Mouse (Mus musculus): Measurements from ENCODE around the gene Anks1b. TPM values are rescaled to one million over a fixed set of nuclear protein-coding genes. Genes with fewer than 3 reads are reported as not detected.

The Anks1b gene
- polyA plus RNA-seq, 1 experiment, result 0.19 TPM

- no peak for TF ChIP-seq POLR2A (IDR thresholded peaks at IDR 0.05; ENCODE audit: low read depth, low read length)
- no peak for TF ChIP-seq CTCF (IDR thresholded peaks at IDR 0.05; ENCODE audit: extremely low read depth, insufficient read depth, insufficient read length, insufficient replicate concordance)
- 91% methylated on average over 9 of the region's 9 CpGs for WGBS
- DNase-seq (ENCODE audit: low read depth in 1 of 2, low spot score in 2 of 2), result no peak
- Histone ChIP-seq H3K36me3 (ENCODE audit: control insufficient read depth, insufficient read depth, low read length) (no peaks in the 10 kb centered on the region), H3K27ac (ENCODE audit: insufficient read depth, low read length) (no peak overlapping the region), H3K4me3 (ENCODE audit: extremely low read depth, insufficient read depth, insufficient read length) (no peak overlapping the region), H3K27me3 (ENCODE audit: control insufficient read depth, insufficient read depth, low read length) (no peaks in the 10 kb centered on the region), H3K4me1 (ENCODE audit: control insufficient read depth, insufficient read depth, insufficient read length) (no peaks in the 10 kb centered on the region)
Measured at GRCm38 (mm10) chr10:90077930-90078329, 204.6 kb downstream of the Anks1b start.

GRCm38 (mm10) chr10:90081151-90081550 lies 207.8 kb downstream of the Anks1b start:
- no peaks in the 10 kb centered on the region for H3K27me3 ChIP-seq (ENCODE audit: control insufficient read depth, insufficient read depth, low read length)
- 67% methylated on average over 3 of the region's 3 CpGs for WGBS
- no peaks in the 10 kb centered on the region for H3K36me3 ChIP-seq (ENCODE audit: control insufficient read depth, insufficient read depth, low read length)
- no peaks in the 10 kb centered on the region for H3K4me1 ChIP-seq (ENCODE audit: control insufficient read depth, insufficient read depth, insufficient read length)
- H3K4me3 ChIP-seq (ENCODE audit: extremely low read depth, insufficient read depth, insufficient read length), result no peak overlapping the region
- DNase-seq (ENCODE audit: low read depth in 1 of 2, low spot score in 2 of 2), result no peak
- no peak for TF ChIP-seq CTCF (IDR thresholded peaks at IDR 0.05; ENCODE audit: extremely low read depth, insufficient read depth, insufficient read length, insufficient replicate concordance)
- no peak overlapping the region for H3K27ac ChIP-seq (ENCODE audit: insufficient read depth, low read length)

- Histone ChIP-seq H3K36me3 (ENCODE audit: control insufficient read depth, insufficient read depth, low read length) (no peaks in the 10 kb centered on the region), H3K27ac (ENCODE audit: insufficient read depth, low read length) (no peak overlapping the region), H3K27me3 (ENCODE audit: control insufficient read depth, insufficient read depth, low read length) (no peaks in the 10 kb centered on the region), H3K4me1 (ENCODE audit: control insufficient read depth, insufficient read depth, insufficient read length) (no peaks in the 10 kb centered on the region), H3K4me3 (ENCODE audit: extremely low read depth, insufficient read depth, insufficient read length) (no peak overlapping the region)
- TF ChIP-seq CTCF (IDR thresholded peaks at IDR 0.05; ENCODE audit: extremely low read depth, insufficient read depth, insufficient read length, insufficient replicate concordance), result no peak
- no peak for TF ChIP-seq POLR2A (IDR thresholded peaks at IDR 0.05; ENCODE audit: low read depth, low read length)
- 17% methylated on average over 7 of the region's 7 CpGs for WGBS
- DNase-seq (ENCODE audit: low read depth in 1 of 2, low spot score in 2 of 2), result no peak
Measured at GRCm38 (mm10) chr10:90081630-90082029, 208.3 kb downstream of the Anks1b start.

- TF ChIP-seq POLR2A (IDR thresholded peaks at IDR 0.05; ENCODE audit: low read depth, low read length) (no peak), CTCF (IDR thresholded peaks at IDR 0.05; ENCODE audit: extremely low read depth, insufficient read depth, insufficient read length, insufficient replicate concordance) (no peak)
- H3K36me3 ChIP-seq (ENCODE audit: control insufficient read depth, insufficient read depth, low read length), result no peaks in the 10 kb centered on the region
- H3K4me1 ChIP-seq (ENCODE audit: control insufficient read depth, insufficient read depth, insufficient read length), result no peaks in the 10 kb centered on the region
- no peaks in the 10 kb centered on the region for H3K27me3 ChIP-seq (ENCODE audit: control insufficient read depth, insufficient read depth, low read length)
- DNase-seq (ENCODE audit: low read depth in 1 of 2, low spot score in 2 of 2), result no peak
- H3K27ac ChIP-seq (ENCODE audit: insufficient read depth, low read length), result no peak overlapping the region
- WGBS, result 91% methylated on average over 6 of the region's 6 CpGs
- H3K4me3 ChIP-seq (ENCODE audit: extremely low read depth, insufficient read depth, insufficient read length), result no peak overlapping the region
Measured at GRCm38 (mm10) chr10:90093877-90094276, 220.6 kb downstream of the Anks1b start.

GRCm38 (mm10) chr10:90112662-90113061 lies 239.4 kb downstream of the Anks1b start:
- WGBS, result 75% methylated on average over 5 of the region's 5 CpGs
- H3K36me3 ChIP-seq (ENCODE audit: control insufficient read depth, insufficient read depth, low read length), result no peaks in the 10 kb centered on the region

GRCm38 (mm10) chr10:90116867-90117266 lies 243.6 kb downstream of the Anks1b start:
- Histone ChIP-seq H3K4me3 (ENCODE audit: extremely low read depth, insufficient read depth, insufficient read length) (no peak overlapping the region), H3K4me1 (ENCODE audit: control insufficient read depth, insufficient read depth, insufficient read length) (no peaks in the 10 kb centered on the region), H3K36me3 (ENCODE audit: control insufficient read depth, insufficient read depth, low read length) (no peaks in the 10 kb centered on the region), H3K27ac (ENCODE audit: insufficient read depth, low read length) (no peak overlapping the region), H3K27me3 (ENCODE audit: control insufficient read depth, insufficient read depth, low read length) (no peaks in the 10 kb centered on the region)
- no peak for DNase-seq (ENCODE audit: low read depth in 1 of 2, low spot score in 2 of 2)
- no peak for TF ChIP-seq POLR2A (IDR thresholded peaks at IDR 0.05; ENCODE audit: low read depth, low read length)
- TF ChIP-seq CTCF (IDR thresholded peaks at IDR 0.05; ENCODE audit: extremely low read depth, insufficient read depth, insufficient read length, insufficient replicate concordance), result no peak
- 82% methylated on average over 3 of the region's 3 CpGs for WGBS

More at GRCm38 (mm10) chr10:90112662-90113061, 239.4 kb downstream of the Anks1b start:
- no peak for DNase-seq (ENCODE audit: low read depth in 1 of 2, low spot score in 2 of 2)
- Histone ChIP-seq H3K27me3 (ENCODE audit: control insufficient read depth, insufficient read depth, low read length) (no peaks in the 10 kb centered on the region), H3K4me1 (ENCODE audit: control insufficient read depth, insufficient read depth, insufficient read length) (no peaks in the 10 kb centered on the region), H3K4me3 (ENCODE audit: extremely low read depth, insufficient read depth, insufficient read length) (no peak overlapping the region), H3K27ac (ENCODE audit: insufficient read depth, low read length) (no peak overlapping the region)
- TF ChIP-seq CTCF (IDR thresholded peaks at IDR 0.05; ENCODE audit: extremely low read depth, insufficient read depth, insufficient read length, insufficient replicate concordance) (no peak), POLR2A (IDR thresholded peaks at IDR 0.05; ENCODE audit: low read depth, low read length) (no peak)

GRCm38 (mm10) chr10:90117836-90118235 lies 244.5 kb downstream of the Anks1b start:
- Histone ChIP-seq H3K4me1 (ENCODE audit: control insufficient read depth, insufficient read depth, insufficient read length) (no peaks in the 10 kb centered on the region), H3K27ac (ENCODE audit: insufficient read depth, low read length) (no peak overlapping the region), H3K4me3 (ENCODE audit: extremely low read depth, insufficient read depth, insufficient read length) (no peak overlapping the region), H3K36me3 (ENCODE audit: control insufficient read depth, insufficient read depth, low read length) (no peaks in the 10 kb centered on the region), H3K27me3 (ENCODE audit: control insufficient read depth, insufficient read depth, low read length) (no peaks in the 10 kb centered on the region)
- 80% methylated on average over 2 of the region's 2 CpGs for WGBS
- no peak for DNase-seq (ENCODE audit: low read depth in 1 of 2, low spot score in 2 of 2)
- no peak for TF ChIP-seq CTCF (IDR thresholded peaks at IDR 0.05; ENCODE audit: extremely low read depth, insufficient read depth, insufficient read length, insufficient replicate concordance)
- no peak for TF ChIP-seq POLR2A (IDR thresholded peaks at IDR 0.05; ENCODE audit: low read depth, low read length)
